Mouse (Mus musculus) limb, embryonic 14.5 days (tissue): ENCODE results near the gene Slco4a1. TPM values are rescaled to one million over a fixed set of nuclear protein-coding genes. Genes with fewer than 3 reads are reported as not detected.

Source experiments
- ATAC-seq: fragments of 200-750 bp; cut with Nextera tagmentation; 2 replicates; pipeline ENCODE4 v1.8.0; 2017; ENCODE audit warnings: low read depth, moderate number of reproducible peaks, moderate TSS enrichment; ENCODE audit not compliant: low FRiP score
- DNase-seq: peaks from one replicate; pipeline ENCODE4 v3.0.0-alpha.2; 2015; ENCODE audit warnings: low spot score
- H3K27ac ChIP-seq: fragments of 300-500 bp; sonication (generic); replicated peaks from 2 replicates; pipeline ENCODE4 v1.5.1; 2014; ENCODE audit warnings: low read depth, mild to moderate bottlenecking, low read length, moderate library complexity, mixed read lengths
- H3K27me3 ChIP-seq: fragments of 300-500 bp; sonication (generic); 2 replicates; pipeline ENCODE4 v1.6.1; 2014; ENCODE audit warnings: low read length, mixed read lengths; ENCODE audit not compliant: control insufficient read depth, insufficient read depth
- H3K36me3 ChIP-seq: fragments of 300-500 bp; sonication (generic); 2 replicates; pipeline ENCODE4 v1.6.1; 2014; ENCODE audit warnings: mild to moderate bottlenecking, low read length, moderate library complexity, mixed read lengths; ENCODE audit not compliant: control insufficient read depth, insufficient read depth
- H3K4me1 ChIP-seq: fragments of 300-500 bp; sonication (generic); 2 replicates; pipeline ENCODE4 v1.6.1; 2014; ENCODE audit warnings: antibody characterized with exemption, low read length, mixed read lengths; ENCODE audit not compliant: control insufficient read depth, insufficient read depth
- H3K4me2 ChIP-seq: fragments of 300-500 bp; sonication (generic); replicated peaks from 2 replicates; pipeline ENCODE4 v1.6.1; 2014; ENCODE audit warnings: low read depth, mild to moderate bottlenecking, low read length, moderate library complexity; ENCODE audit not compliant: severe bottlenecking
- H3K4me3 ChIP-seq: fragments of 300-500 bp; sonication (generic); replicated peaks from 2 replicates; pipeline ENCODE4 v1.5.1; 2014; ENCODE audit warnings: low read length
- H3K9ac ChIP-seq: fragments of 300-500 bp; sonication (generic); 2 replicates; pipeline ENCODE4 v1.6.1; 2014; ENCODE audit warnings: mild to moderate bottlenecking, low read depth, low read length, moderate library complexity; ENCODE audit not compliant: severe bottlenecking
- H3K9me3 ChIP-seq: fragments of 300-500 bp; sonication (generic); 2 replicates; pipeline ENCODE4 v1.6.1; 2016; ENCODE audit warnings: low read length; ENCODE audit not compliant: control insufficient read depth
- POLR2A ChIP-seq: fragments of 200-500 bp; IDR thresholded peaks from 2 replicates; pipeline ENCODE4 v1.8.0; 2012; ENCODE audit warnings: inconsistent platforms, mild to moderate bottlenecking, moderate library complexity, borderline replicate concordance; ENCODE audit not compliant: insufficient read depth, insufficient read length; ENCODE audit errors: extremely low read depth
- WGBS: fragments of 180-500 bp; shearing (Covaris S2); extraction: QIAGEN DNeasy Blood & Tissue Kit; methylation state at CpG from one replicate; pipeline ENCODE4 v1.1.7; 2014; 5-methylcytosine and 5-hydroxymethylcytosine counted together
- polyA plus RNA-seq, 2 experiments: library from polyadenylated mRNA; depleted of rRNA in 1 of 2; stranded (reverse) in 1 of 2; unstranded in 1 of 2; fragments of >200 nt; fragmentation: Nextera tagmentation in 1 of 2; extraction: Ambion mirVana in 1 of 2; gene quantifications; 2 replicates each; pipeline versions ENCODE4 v1.2.1 to v1.2.3; 2012 to 2014

Slco4a1 gene
- polyA plus RNA-seq, 2 experiments: 0.41 to 0.87 TPM

DNA sequence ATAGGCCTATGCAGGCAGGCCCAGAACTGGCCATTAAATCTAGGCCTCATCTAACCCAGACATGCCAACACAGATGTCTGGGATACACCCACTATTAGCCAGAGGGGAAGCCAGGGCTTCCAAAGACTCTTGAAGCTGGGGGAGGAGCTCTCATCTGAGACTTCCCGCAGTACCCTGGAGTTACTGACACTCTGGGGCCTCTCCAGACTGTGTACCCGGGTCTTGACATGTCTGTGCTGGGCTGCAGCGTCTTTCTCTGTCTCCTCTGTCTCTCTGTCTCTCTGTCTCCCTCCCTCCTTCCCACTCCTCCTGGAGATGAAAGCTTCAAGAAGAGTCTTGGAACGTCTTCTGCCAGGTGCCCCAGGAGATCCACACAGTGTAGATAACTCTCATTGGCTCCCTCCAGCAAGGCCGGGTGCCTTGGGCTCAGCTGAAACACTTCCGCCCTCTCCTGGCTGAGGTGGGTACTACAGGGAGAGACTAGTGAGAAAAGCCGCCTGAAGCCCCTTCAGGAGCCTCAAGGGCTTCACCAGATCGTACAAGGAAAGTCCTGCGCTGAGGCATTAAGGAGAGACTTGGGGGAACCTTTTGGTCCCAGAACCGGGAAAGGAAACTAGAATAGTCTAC is 23.9 kb upstream of the Slco4a1 start:
- no peak for TF ChIP-seq POLR2A
- ATAC-seq (no peak), DNase-seq (peak; percentile 71)
- H3K4me3 ChIP-seq: no peak overlapping the region
- H3K27ac ChIP-seq: no peak overlapping the region
- no peak overlapping the region for H3K4me2 ChIP-seq
- WGBS: 19% methylated on average over 10 of the region's 10 CpGs
- H3K27me3 ChIP-seq: no peaks in the 10 kb centered on the region
- H3K9me3 ChIP-seq: no peaks in the 10 kb centered on the region
- H3K36me3 ChIP-seq: no peaks in the 10 kb centered on the region
- H3K4me1 ChIP-seq: peaks cover 9% of the 10 kb centered on the region
- no peak overlapping the region for H3K9ac ChIP-seq

DNA sequence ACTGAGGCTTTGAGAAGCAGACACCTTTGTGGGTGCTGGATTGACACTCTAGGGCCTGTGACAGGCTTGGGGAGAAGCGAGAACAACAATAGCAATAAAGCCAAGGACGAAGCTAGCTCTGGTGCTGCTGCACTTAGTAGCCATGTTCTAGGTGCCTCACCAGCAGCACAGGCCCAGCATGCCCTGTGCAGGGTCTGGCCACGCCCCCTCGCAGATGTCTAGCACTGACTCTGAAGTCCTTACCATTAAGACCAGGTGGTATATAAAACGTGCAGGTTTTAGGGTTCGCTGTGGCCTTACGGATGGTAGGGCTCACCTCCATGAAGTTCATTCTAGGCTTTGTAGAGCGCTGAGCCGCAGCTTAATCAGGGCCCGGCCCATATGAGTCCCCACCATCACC is 23.3 kb upstream of the Slco4a1 start:
- TF ChIP-seq POLR2A: no peak
- DNase-seq: no peak
- no peaks in the 10 kb centered on the region for H3K36me3 ChIP-seq
- no peak overlapping the region for H3K4me2 ChIP-seq
- no peak for ATAC-seq
- no peak overlapping the region for H3K9ac ChIP-seq
- WGBS: 53% methylated on average over 10 of the region's 10 CpGs
- no peak overlapping the region for H3K27ac ChIP-seq
- H3K4me3 ChIP-seq: no peak overlapping the region
- H3K27me3 ChIP-seq: no peaks in the 10 kb centered on the region
- peaks cover 9% of the 10 kb centered on the region for H3K4me1 ChIP-seq
- no peaks in the 10 kb centered on the region for H3K9me3 ChIP-seq

DNA sequence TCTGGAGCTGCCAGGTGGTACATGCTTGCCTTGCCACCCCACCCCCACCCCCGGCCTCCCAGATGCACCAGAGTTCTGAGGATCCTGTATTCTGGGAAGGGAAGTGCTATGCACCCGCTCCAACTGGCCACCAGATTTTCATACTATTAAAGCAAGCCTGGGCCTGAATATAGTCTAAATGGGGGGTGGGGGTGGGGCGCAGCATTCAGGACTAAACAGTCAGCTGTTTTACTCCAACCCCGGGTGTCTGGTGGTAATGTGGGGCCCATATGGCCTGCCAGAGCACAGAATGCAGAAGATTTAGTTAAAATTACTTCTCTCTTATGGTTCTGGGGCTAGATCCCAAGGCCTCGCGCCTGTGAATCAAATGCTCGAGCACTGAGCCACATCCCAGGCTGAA is 22.7 kb upstream of the Slco4a1 start:
- no peaks in the 10 kb centered on the region for H3K27me3 ChIP-seq
- H3K4me2 ChIP-seq: no peak overlapping the region
- DNase-seq (no peak), ATAC-seq (no peak)
- no peak overlapping the region for H3K4me3 ChIP-seq
- no peaks in the 10 kb centered on the region for H3K9me3 ChIP-seq
- H3K9ac ChIP-seq: no peak overlapping the region
- no peak overlapping the region for H3K27ac ChIP-seq
- TF ChIP-seq POLR2A: no peak
- WGBS: 44% methylated on average over 7 of the region's 7 CpGs
- peaks cover 9% of the 10 kb centered on the region for H3K4me1 ChIP-seq
- H3K36me3 ChIP-seq: no peaks in the 10 kb centered on the region

DNA sequence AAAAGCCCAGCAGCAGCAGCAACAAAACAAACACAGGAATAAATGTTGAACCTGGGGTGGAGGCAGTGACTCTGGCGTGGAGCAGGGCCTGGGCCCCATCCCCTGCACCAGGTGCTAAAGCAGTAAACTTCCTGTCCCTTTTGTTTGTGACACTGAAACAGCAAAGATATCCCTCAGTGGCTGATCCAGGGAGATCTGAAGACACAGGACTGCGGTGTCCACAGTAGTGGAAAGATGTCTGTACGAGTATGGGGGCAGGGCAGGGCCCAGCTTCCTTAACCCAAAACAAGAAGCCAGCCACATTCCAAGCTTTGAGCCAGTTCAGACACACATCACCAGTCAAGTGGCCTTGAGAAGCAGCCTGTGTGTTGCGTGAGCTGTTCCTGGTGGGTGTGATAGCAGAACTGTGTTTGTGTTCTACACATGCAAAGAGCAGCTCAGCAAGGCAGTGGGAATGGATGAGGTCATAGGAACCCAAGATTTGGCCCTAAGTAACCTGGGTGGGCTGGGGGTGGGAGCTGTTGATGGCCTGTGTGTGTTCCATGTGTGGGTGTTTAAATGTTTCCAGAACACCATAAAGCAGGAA is 20.6 kb upstream of the Slco4a1 start:
- no peak overlapping the region for H3K4me2 ChIP-seq
- DNase-seq (no peak), ATAC-seq (no peak)
- no peak overlapping the region for H3K4me3 ChIP-seq
- H3K27ac ChIP-seq: no peak overlapping the region
- H3K9ac ChIP-seq: no peak overlapping the region
- no peaks in the 10 kb centered on the region for H3K27me3 ChIP-seq
- no peaks in the 10 kb centered on the region for H3K36me3 ChIP-seq
- 45% methylated on average over 4 of the region's 4 CpGs for WGBS
- no peak for TF ChIP-seq POLR2A
- peaks cover 9% of the 10 kb centered on the region for H3K4me1 ChIP-seq
- H3K9me3 ChIP-seq: no peaks in the 10 kb centered on the region

DNA sequence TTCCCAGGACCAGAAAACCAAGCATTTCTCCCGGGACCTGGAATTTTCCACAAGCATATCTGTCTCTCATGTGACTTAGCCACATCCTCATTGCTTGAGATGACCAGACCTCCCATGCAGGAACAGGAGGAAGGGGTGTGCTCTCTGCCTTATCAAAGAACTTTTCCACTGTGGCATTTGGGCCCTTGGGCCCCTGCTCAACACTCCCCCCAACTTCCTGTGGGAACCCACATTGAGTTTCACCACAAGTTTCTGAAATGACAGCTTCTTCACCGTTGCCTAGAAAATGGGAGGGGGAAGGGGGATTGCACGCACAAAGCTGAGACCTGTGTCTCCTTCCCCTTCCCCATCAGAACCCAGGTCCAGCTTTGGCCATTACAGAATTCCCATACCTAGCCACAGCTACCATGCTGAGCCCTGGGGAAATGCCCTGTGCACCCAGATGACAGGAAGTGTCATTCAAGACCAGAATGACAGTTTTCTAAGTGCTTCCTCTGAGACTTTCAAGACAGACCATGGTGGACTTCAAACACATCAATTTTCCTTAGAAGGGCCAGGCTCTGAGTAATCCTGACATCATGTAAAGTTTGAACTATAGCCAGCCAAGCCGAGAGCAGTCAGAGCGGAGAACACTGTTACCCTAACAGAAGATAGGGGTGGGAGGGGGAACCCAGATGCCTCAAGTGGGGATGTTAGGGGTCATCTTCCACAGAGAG is 18.7 kb upstream of the Slco4a1 start:
- H3K27ac ChIP-seq: no peak overlapping the region
- no peaks in the 10 kb centered on the region for H3K36me3 ChIP-seq
- DNase-seq (no peak), ATAC-seq (no peak)
- TF ChIP-seq POLR2A: no peak
- no peak overlapping the region for H3K9ac ChIP-seq
- no peaks in the 10 kb centered on the region for H3K9me3 ChIP-seq
- H3K27me3 ChIP-seq: no peaks in the 10 kb centered on the region
- no peak overlapping the region for H3K4me2 ChIP-seq
- H3K4me1 ChIP-seq: peaks cover 20% of the 10 kb centered on the region
- no peak overlapping the region for H3K4me3 ChIP-seq
- 77% methylated on average over 5 of the region's 5 CpGs for WGBS
